Mouse (Mus musculus) brain, embryonic 14.5 days (tissue): ENCODE measurements at regions not wholly inside any gene's neighbourhood (a gene's known extent, or its start where the extent isn't known, plus 50 kb on each side); places are given as distances from the start of the nearest gene placed in this dataset.

ENCODE experiments used
- CTCF ChIP-seq: fragments of 200-500 bp; IDR thresholded peaks from 2 replicates; pipeline ENCODE4 v1.5.1; 2012; ENCODE audit warnings: inconsistent platforms, mild to moderate bottlenecking, moderate library complexity, borderline replicate concordance; ENCODE audit not compliant: insufficient read depth, insufficient read length; ENCODE audit errors: extremely low read depth
- POLR2A ChIP-seq: fragments of 200-500 bp; IDR thresholded peaks from 2 replicates; pipeline ENCODE4 v1.6.1; 2012; ENCODE audit warnings: mild to moderate bottlenecking, inconsistent platforms, borderline replicate concordance; ENCODE audit not compliant: poor library complexity, insufficient read depth, insufficient read length, severe bottlenecking; ENCODE audit errors: extremely low read depth

- TF ChIP-seq CTCF (no peak), POLR2A (no peak)
These were observed 177.6 kb upstream of the C9orf72 start for GRCm38 (mm10) chr4:35403594-35403993.
